Mouse (Mus musculus) hindbrain, embryonic 12.5 days (tissue): ENCODE data around the gene Spata6. TPM values are rescaled to one million over a fixed set of nuclear protein-coding genes. Genes with fewer than 3 reads are reported as not detected.

ENCODE experiments used
- ATAC-seq: fragments of 200-750 bp; cut with Nextera tagmentation; 2 replicates; pipeline ENCODE4 v1.8.0; 2017; ENCODE audit warnings: moderate TSS enrichment; ENCODE audit not compliant: low FRiP score
- H3K27ac ChIP-seq: fragments of 300-500 bp; sonication (generic); 2 replicates; pipeline ENCODE4 v1.5.1; 2016; ENCODE audit warnings: mild to moderate bottlenecking
- H3K27me3 ChIP-seq: fragments of 300-500 bp; sonication (generic); 2 replicates; pipeline ENCODE4 v1.6.1; 2016; ENCODE audit warnings: mild to moderate bottlenecking
- H3K36me3 ChIP-seq: fragments of 300-500 bp; sonication (generic); 2 replicates; pipeline ENCODE4 v1.6.1; 2016; ENCODE audit warnings: mild to moderate bottlenecking
- H3K4me1 ChIP-seq: fragments of 300-500 bp; sonication (generic); 2 replicates; pipeline ENCODE4 v1.6.1; 2016
- H3K4me2 ChIP-seq: fragments of 300-500 bp; sonication (generic); replicated peaks from 2 replicates; pipeline ENCODE4 v1.6.1; 2016; ENCODE audit warnings: mild to moderate bottlenecking
- H3K4me3 ChIP-seq: fragments of 300-500 bp; sonication (generic); 2 replicates; pipeline ENCODE4 v1.5.1; 2016; ENCODE audit warnings: mild to moderate bottlenecking
- H3K9ac ChIP-seq: fragments of 300-500 bp; sonication (generic); 2 replicates; pipeline ENCODE4 v1.6.1; 2016; ENCODE audit warnings: mild to moderate bottlenecking, moderate library complexity
- H3K9me3 ChIP-seq: fragments of 300-500 bp; sonication (generic); replicated peaks from 2 replicates; pipeline ENCODE4 v1.6.1; 2016; ENCODE audit warnings: mild to moderate bottlenecking
- WGBS: fragments of 180-500 bp; shearing (Covaris S2); methylation state at CpG from one replicate; pipeline ENCODE4 v1.1.7; 2016; 5-methylcytosine and 5-hydroxymethylcytosine counted together
- polyA plus RNA-seq: library from polyadenylated mRNA; unstranded; fragments of >200 nt; fragmentation: Nextera tagmentation; extraction: Ambion mirVana; gene quantifications from 2 replicates; pipeline ENCODE4 v1.2.1, GENCODE M21; 2016

The Spata6 gene
- polyA plus RNA-seq, 1 experiment from 2014 or later = 27.2 TPM

- Histone ChIP-seq H3K9ac (no peak overlapping the region), H3K9me3 (no peaks in the 10 kb centered on the region), H3K4me2 (no peak overlapping the region), H3K27me3 (no peaks in the 10 kb centered on the region), H3K36me3 (no peaks in the 10 kb centered on the region), H3K4me3 (no peak overlapping the region), H3K27ac (no peak overlapping the region), H3K4me1 (no peaks in the 10 kb centered on the region)
- ATAC-seq = no peak
- WGBS = 77% methylated on average over 2 of the region's 2 CpGs
Measured at GRCm38 (mm10) chr4:111704126-111704525, 15.7 kb upstream of the Spata6 start.

- WGBS = 79% methylated on average over 3 of the region's 3 CpGs
- H3K27me3 ChIP-seq = no peaks in the 10 kb centered on the region
Measured at GRCm38 (mm10) chr4:111704975-111705374, 14.8 kb upstream of the Spata6 start.

GRCm38 (mm10) chr4:111719296-111719695 lies 488 bp upstream of the Spata6 start:
- H3K27me3 ChIP-seq = no peaks in the 10 kb centered on the region
- H3K36me3 ChIP-seq = no peaks in the 10 kb centered on the region
- H3K4me3 ChIP-seq = peak overlapping the region; percentile 87; the same call in 1 of the 2 replicates
- H3K4me2 ChIP-seq = peak overlapping the region; percentile 78
- no peaks in the 10 kb centered on the region for H3K9me3 ChIP-seq
- WGBS = 76% methylated on average over 4 of the region's 4 CpGs
- no peak overlapping the region for H3K9ac ChIP-seq
- ATAC-seq = 0 out of 2 replicates have a peak, but pooled peaks have one; percentile 4
- peaks cover 9% of the 10 kb centered on the region for H3K4me1 ChIP-seq
- no peak overlapping the region for H3K27ac ChIP-seq

More at GRCm38 (mm10) chr4:111704975-111705374, 14.8 kb upstream of the Spata6 start:
- ATAC-seq = no peak
- Histone ChIP-seq H3K36me3 (no peaks in the 10 kb centered on the region), H3K4me1 (no peaks in the 10 kb centered on the region), H3K9me3 (no peaks in the 10 kb centered on the region), H3K4me2 (no peak overlapping the region), H3K9ac (no peak overlapping the region), H3K4me3 (no peak overlapping the region), H3K27ac (no peak overlapping the region)

GRCm38 (mm10) chr4:111720662-111721003 lies 849 bp downstream of the Spata6 start:
- no peaks in the 10 kb centered on the region for H3K36me3 ChIP-seq
- WGBS = 21% methylated on average over 2 of the region's 2 CpGs
- peak overlapping the region; percentile 73; the same call in 1 of the 2 replicates for H3K9ac ChIP-seq
- no peaks in the 10 kb centered on the region for H3K27me3 ChIP-seq
- peak overlapping the region; percentile 87 for H3K4me3 ChIP-seq
- H3K4me1 ChIP-seq = peaks cover 9% of the 10 kb centered on the region
- ATAC-seq = 0 out of 2 replicates have a peak, but pooled peaks have one; percentile 3
- H3K4me2 ChIP-seq = peak overlapping the region; percentile 78
- H3K9me3 ChIP-seq = no peaks in the 10 kb centered on the region
- peak overlapping the region; percentile 52; the same call in 1 of the 2 replicates for H3K27ac ChIP-seq

GRCm38 (mm10) chr4:111721121-111721840 lies 1.5 kb downstream of the Spata6 start:
- peak overlapping the region; percentile 52; the same call in 1 of the 2 replicates for H3K27ac ChIP-seq
- 0 out of 2 replicates have a peak overlapping the region, but pooled peaks have one; percentile 32 for H3K9ac ChIP-seq
- peaks cover 9% of the 10 kb centered on the region for H3K4me1 ChIP-seq
- 30% methylated on average over 4 of the region's 4 CpGs for WGBS
- H3K4me3 ChIP-seq = peak overlapping the region; percentile 87
- H3K9me3 ChIP-seq = no peaks in the 10 kb centered on the region
- peak overlapping the region; percentile 78 for H3K4me2 ChIP-seq
- H3K27me3 ChIP-seq = no peaks in the 10 kb centered on the region
- no peaks in the 10 kb centered on the region for H3K36me3 ChIP-seq
- ATAC-seq = no peak

GRCm38 (mm10) chr4:111737551-111737950 lies 17.8 kb downstream of the Spata6 start:
- H3K4me1 ChIP-seq = no peaks in the 10 kb centered on the region
- H3K27me3 ChIP-seq = no peaks in the 10 kb centered on the region
- no peak overlapping the region for H3K27ac ChIP-seq
- H3K9me3 ChIP-seq = no peaks in the 10 kb centered on the region
- no peak overlapping the region for H3K9ac ChIP-seq
- H3K4me2 ChIP-seq = no peak overlapping the region
- H3K4me3 ChIP-seq = no peak overlapping the region
- no peaks in the 10 kb centered on the region for H3K36me3 ChIP-seq
- 96% methylated on average over 1 of the region's 1 CpGs for WGBS
- ATAC-seq = no peak

GRCm38 (mm10) chr4:111780533-111780932 lies 60.7 kb downstream of the Spata6 start:
- no peak overlapping the region for H3K9ac ChIP-seq
- 50% methylated on average over 4 of the region's 4 CpGs for WGBS
- no peaks in the 10 kb centered on the region for H3K4me1 ChIP-seq
- H3K27me3 ChIP-seq = no peaks in the 10 kb centered on the region
- H3K27ac ChIP-seq = no peak overlapping the region
- H3K4me2 ChIP-seq = no peak overlapping the region
- no peak for ATAC-seq
- H3K36me3 ChIP-seq = no peaks in the 10 kb centered on the region
- no peak overlapping the region for H3K4me3 ChIP-seq
- H3K9me3 ChIP-seq = no peaks in the 10 kb centered on the region

- WGBS = 93% methylated on average over 3 of the region's 3 CpGs
- no peak overlapping the region for H3K27ac ChIP-seq
- no peaks in the 10 kb centered on the region for H3K36me3 ChIP-seq
- no peak overlapping the region for H3K4me2 ChIP-seq
- H3K27me3 ChIP-seq = no peaks in the 10 kb centered on the region
- no peaks in the 10 kb centered on the region for H3K9me3 ChIP-seq
- H3K4me3 ChIP-seq = no peak overlapping the region
- H3K4me1 ChIP-seq = no peaks in the 10 kb centered on the region
- no peak overlapping the region for H3K9ac ChIP-seq
- ATAC-seq = no peak
Measured at GRCm38 (mm10) chr4:111799892-111800291, 80.1 kb downstream of the Spata6 start.

- Histone ChIP-seq H3K4me1 (no peaks in the 10 kb centered on the region), H3K4me2 (no peak overlapping the region), H3K4me3 (no peak overlapping the region), H3K27ac (no peak overlapping the region), H3K27me3 (no peaks in the 10 kb centered on the region), H3K36me3 (no peaks in the 10 kb centered on the region), H3K9me3 (no peaks in the 10 kb centered on the region), H3K9ac (no peak overlapping the region)
- 94% methylated on average over 2 of the region's 2 CpGs for WGBS
- ATAC-seq = no peak
Measured at GRCm38 (mm10) chr4:111803164-111803563, 83.4 kb downstream of the Spata6 start.

- Histone ChIP-seq H3K27ac (no peak overlapping the region), H3K9ac (no peak overlapping the region), H3K4me1 (no peaks in the 10 kb centered on the region), H3K27me3 (no peaks in the 10 kb centered on the region), H3K4me3 (no peak overlapping the region), H3K4me2 (no peak overlapping the region), H3K36me3 (no peaks in the 10 kb centered on the region), H3K9me3 (no peaks in the 10 kb centered on the region)
- no peak for ATAC-seq
- WGBS = 64% methylated on average over 4 of the region's 4 CpGs
Measured at GRCm38 (mm10) chr4:111817478-111817877, 97.7 kb downstream of the Spata6 start.

GRCm38 (mm10) chr4:111838882-111839281 lies 119.1 kb downstream of the Spata6 start:
- ATAC-seq = no peak
- Histone ChIP-seq H3K27me3 (no peaks in the 10 kb centered on the region), H3K4me1 (no peaks in the 10 kb centered on the region), H3K4me2 (no peak overlapping the region), H3K4me3 (no peak overlapping the region), H3K9ac (no peak overlapping the region), H3K9me3 (no peaks in the 10 kb centered on the region; the same call in 1 of the 2 replicates), H3K36me3 (no peaks in the 10 kb centered on the region), H3K27ac (no peak overlapping the region)
- WGBS = 96% methylated on average over 6 of the region's 6 CpGs

GRCm38 (mm10) chr4:111852626-111853025 lies 132.8 kb downstream of the Spata6 start:
- Histone ChIP-seq H3K9me3 (no peaks in the 10 kb centered on the region), H3K36me3 (no peaks in the 10 kb centered on the region), H3K4me3 (no peak overlapping the region), H3K27me3 (no peaks in the 10 kb centered on the region), H3K4me1 (no peaks in the 10 kb centered on the region), H3K9ac (no peak overlapping the region), H3K27ac (no peak overlapping the region), H3K4me2 (no peak overlapping the region)
- ATAC-seq = no peak

GRCm38 (mm10) chr4:111866701-111867100 lies 146.9 kb downstream of the Spata6 start:
- Histone ChIP-seq H3K9ac (no peak overlapping the region), H3K27me3 (no peaks in the 10 kb centered on the region), H3K4me3 (no peak overlapping the region), H3K36me3 (no peaks in the 10 kb centered on the region), H3K4me1 (no peaks in the 10 kb centered on the region), H3K4me2 (no peak overlapping the region), H3K27ac (no peak overlapping the region), H3K9me3 (no peaks in the 10 kb centered on the region)
- 84% methylated on average over 5 of the region's 5 CpGs for WGBS
- ATAC-seq = no peak
